Mouse (Mus musculus): ENCODE data around the gene Fbxl18.

Fbxl18 gene

GRCm38 (mm10) chr5:142821266-142821973, 73.8 kb downstream of the Fbxl18 start:
- peak; percentile 92 to 96 for DNase-seq

GRCm38 (mm10) chr5:142820276-142821265, 74.7 kb downstream of the Fbxl18 start:
- peak; percentile 85 to 88 for DNase-seq

GRCm38 (mm10) chr5:142819385-142820275, 75.6 kb downstream of the Fbxl18 start:
- peak; percentile 75 to 84 for DNase-seq

- DNase-seq, result peak; percentile 85 to 91
Observed at GRCm38 (mm10) chr5:142818435-142819360, 76.5 kb downstream of the Fbxl18 start.

GRCm38 (mm10) chr5:142817524-142818434, 77.4 kb downstream of the Fbxl18 start, which contains the start of gene Tnrc18:
Tnrc18 (minus strand) TSS chr5:142817662.
- DNase-seq, result peak; percentile 100
